Mouse (Mus musculus) erythroblast, embryonic 14.5 days (primary cell): ENCODE results near the gene Tns3.

Source experiments
- GATA1 ChIP-seq: IDR thresholded peaks from 2 replicates; pipeline ENCODE4 v1.6.1; 2012; ENCODE audit warnings: low read length, inconsistent platforms, mixed read lengths
- TAL1 ChIP-seq: IDR thresholded peaks from 3 replicates; pipeline ENCODE4 v1.6.1; 2012; ENCODE audit warnings: low read length, inconsistent platforms, mixed read lengths

DNA sequence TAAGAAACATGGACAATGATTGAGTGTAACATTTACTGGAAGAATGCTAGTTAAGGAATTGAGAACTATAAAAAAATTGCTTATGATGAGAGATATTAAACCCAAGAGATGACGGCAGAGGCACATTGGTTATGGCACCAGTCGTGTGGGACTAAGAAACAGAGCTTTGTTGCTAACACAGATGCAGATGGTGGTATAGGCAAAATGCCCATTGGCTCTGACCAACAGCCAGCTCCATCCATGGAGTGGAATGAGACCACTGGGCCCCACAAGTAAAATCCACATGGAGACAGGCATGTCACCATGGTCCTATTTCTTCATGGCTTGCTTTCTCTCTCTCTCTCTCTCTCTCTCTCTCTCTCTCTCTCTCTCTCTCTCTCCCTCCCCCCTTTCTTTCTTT lies 223.6 kb downstream of the Tns3 start:
- TF ChIP-seq TAL1 (no peak), GATA1 (no peak)
